Mouse (Mus musculus) testis, adult 2 months (tissue): Measurements from ENCODE around the gene Supt7l.

Experiments
- CTCF ChIP-seq: fragments of 200-500 bp; IDR thresholded peaks from 2 replicates; pipeline ENCODE4 v1.5.1; 2012; ENCODE audit warnings: low read depth, mild to moderate bottlenecking, inconsistent platforms, low read length, moderate library complexity; ENCODE audit not compliant: control insufficient read depth, insufficient read depth, insufficient replicate concordance
- POLR2A ChIP-seq: fragments of 200-500 bp; IDR thresholded peaks from 2 replicates; pipeline ENCODE4 v1.6.1; 2012; ENCODE audit warnings: low read depth, mild to moderate bottlenecking, inconsistent platforms, low read length, moderate library complexity; ENCODE audit not compliant: control insufficient read depth

DNA sequence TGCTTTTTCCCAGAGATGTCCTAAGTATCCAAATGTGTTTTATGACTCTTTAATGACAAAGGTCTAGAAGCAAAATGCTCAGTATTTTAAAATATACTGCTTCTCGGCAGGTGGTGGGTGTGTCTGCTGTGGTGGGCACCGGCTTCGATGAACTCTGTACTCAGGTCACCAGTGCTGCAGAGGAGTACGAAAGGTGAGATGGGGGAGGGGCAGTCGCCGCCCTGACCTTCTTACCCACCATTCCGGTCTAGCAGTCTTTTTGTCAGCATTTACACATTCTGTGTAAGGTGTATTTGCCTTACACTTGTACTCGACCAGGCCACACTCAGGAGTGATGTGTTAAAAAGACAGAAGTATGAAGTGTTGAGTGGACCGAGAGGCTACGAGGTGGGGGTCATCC lies 22.8 kb downstream of the Supt7l start:
- TF ChIP-seq CTCF (no peak), POLR2A (no peak)
